Mouse (Mus musculus) gonadal fat pad, adult 2 months (tissue): ENCODE measurements around the gene Zmynd15. TPM values are rescaled to one million over a fixed set of nuclear protein-coding genes. Genes with fewer than 3 reads are reported as not detected.

Experiments used
- DNase-seq: peaks from one replicate; pipeline ENCODE4 v3.0.0-alpha.2; 2012; ENCODE audit warnings: low read depth
- polyA plus RNA-seq: library from polyadenylated mRNA; depleted of rRNA; stranded (reverse); fragments of >200 nt; gene quantifications from 2 replicates; pipeline ENCODE4 v1.2.3, GENCODE M21; 2012; rRNA removed

Zmynd15 gene
- polyA plus RNA-seq, 1 experiment = 3.3 TPM

DNA sequence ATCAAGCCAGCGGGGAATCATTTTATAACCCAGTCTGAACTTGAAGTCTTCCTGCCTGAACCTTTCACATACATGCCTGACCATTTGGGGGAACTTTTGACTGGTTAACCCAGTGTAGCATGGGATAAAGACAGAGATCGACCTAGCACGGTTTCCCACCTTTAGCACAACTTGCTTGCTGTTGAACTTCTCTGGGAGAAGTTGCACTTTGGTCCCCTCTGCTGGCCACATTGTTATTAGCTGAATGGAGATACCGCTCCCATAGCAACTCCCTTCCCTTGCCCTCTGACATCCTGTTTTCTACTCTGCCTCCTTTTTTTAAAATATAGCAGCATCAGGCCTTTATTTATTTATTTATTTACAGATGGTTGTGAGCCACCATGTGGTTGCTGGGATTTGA lies 47.2 kb downstream of the Zmynd15 start:
- no peak for DNase-seq

DNA sequence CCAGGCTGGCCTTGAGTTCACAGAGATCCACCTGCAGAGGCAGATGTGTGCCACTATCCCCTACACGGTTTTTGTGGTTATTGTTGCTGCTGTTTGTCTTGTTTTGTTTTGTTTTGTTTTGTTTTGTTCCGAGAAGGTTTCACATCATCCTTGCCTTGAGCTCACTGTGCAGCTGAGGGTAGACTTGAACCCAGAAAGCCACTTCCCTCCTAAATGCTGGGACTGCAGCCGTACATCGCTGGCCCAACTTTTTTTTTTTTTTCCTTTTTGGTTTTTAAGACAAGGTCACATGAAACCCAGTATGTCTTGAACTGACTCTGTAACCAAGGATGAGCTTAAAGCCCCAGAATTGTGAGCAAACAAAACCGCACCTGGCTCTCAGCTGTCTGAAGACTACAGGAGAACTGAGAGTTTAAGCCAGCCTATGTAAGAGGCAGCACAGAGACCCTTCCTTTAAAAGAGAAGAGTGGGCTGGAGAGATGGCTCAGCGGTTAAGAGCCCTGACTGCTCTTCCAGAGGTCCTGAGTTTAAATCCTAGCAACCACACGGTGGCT lies 47.8 kb downstream of the Zmynd15 start:
- no peak for DNase-seq

DNA sequence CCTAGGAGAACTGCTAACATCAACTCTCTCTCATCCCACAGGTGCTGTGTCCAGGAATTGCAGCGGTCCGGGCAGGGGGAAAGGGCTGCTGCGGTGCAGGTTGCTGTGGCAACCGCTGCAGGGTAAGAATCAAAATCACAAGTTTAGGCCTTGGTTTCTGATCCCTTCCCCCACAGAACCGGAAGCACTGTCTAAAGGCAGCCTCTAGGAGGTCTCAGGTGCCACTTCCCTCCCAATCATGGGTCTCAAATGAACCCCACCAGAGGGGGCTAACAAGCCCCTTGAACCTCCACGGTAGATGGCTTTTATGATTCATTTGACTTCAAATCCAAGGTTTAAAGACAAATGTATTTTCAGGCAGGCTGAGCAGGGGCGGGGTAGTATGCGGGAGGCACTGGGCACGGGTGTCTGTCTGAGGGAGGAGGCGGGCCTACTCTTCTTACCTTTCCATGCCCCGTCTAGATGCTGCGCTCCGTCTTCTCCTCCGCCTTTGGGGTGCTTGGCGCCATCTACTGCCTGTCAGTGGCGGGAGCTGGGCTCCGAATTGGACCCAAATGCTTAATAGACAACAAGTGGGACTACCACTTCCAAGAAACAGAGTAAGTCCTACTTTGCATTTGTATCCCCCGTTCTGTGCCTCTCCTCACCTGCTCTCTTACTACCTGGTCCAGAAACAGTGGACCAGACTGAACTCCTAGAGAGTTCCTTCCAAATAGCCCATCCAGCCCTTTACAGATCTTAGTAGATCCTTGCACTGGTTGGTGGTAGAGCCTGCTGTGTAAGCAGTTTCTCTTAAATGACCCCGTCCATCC lies 50.7 kb downstream of the Zmynd15 start:
- no peak for DNase-seq

DNA sequence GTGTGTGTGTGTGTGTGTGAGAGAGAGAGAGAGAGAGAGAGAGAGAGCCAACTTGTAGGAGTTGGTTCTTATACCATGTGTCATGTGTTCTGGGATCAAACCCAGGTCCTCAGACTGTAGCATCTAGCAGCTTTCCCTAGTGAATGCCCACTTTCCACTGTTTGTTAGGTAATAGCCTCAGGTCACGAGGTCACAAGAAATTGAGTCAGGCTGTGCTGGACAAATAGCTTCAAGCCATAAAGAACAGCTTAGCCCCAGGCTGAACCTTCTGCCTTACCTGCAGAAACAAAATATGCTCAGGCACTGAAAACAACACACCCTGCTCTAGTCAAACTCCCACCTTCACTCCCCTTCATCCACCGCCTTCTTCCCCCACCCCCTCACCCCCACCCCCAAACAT lies 52.0 kb downstream of the Zmynd15 start:
- no peak for DNase-seq

DNA sequence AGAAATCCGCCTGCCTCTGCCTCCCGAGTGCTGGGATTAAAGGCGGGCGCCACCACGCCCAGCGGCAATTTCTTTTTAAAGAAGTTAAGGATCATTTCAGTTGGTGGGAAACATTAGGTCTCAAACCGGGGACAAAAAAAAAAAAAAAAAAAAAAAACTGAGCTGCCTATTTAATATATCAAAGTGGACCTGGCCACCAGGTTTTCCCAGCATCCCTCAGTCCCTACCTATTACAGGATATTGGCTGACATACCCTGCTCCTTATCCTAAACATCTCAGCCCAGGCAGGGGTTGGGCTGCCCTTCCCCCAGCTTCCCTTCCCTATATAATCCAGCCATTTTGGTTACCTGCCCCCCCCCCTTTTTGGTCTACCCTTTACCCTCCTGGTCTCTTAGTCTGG lies 52.6 kb downstream of the Zmynd15 start:
- no peak for DNase-seq

DNA sequence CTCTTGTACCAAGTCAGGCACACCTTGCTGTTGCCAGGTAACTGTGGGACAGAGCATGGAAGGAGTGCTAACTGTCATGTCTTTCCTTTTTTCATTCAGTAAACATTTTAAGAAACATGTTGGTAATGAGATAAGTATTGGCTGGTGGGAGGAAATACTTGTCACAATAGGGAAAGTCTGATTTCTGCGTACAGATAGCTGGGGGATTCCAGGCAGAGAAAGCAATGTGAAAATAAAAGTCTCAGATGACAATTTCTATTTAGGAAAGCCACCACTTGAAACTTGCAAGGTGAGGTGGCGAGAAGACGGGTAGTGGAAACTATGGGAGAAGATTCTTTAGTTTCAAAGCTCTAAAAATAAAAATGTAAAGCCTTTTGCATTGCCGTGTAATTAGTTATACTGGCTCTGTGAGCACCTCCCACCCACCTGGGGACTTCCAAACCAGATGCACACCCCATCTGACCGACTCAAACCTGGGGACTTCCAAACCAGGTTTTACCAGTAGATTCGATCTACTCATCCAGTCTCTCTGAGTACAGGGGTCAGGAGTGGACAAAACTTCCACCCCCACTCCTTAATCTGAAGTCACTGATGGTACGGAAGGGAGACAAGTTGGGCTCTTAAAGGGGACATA lies 53.6 kb downstream of the Zmynd15 start:
- DNase-seq = no peak

DNA sequence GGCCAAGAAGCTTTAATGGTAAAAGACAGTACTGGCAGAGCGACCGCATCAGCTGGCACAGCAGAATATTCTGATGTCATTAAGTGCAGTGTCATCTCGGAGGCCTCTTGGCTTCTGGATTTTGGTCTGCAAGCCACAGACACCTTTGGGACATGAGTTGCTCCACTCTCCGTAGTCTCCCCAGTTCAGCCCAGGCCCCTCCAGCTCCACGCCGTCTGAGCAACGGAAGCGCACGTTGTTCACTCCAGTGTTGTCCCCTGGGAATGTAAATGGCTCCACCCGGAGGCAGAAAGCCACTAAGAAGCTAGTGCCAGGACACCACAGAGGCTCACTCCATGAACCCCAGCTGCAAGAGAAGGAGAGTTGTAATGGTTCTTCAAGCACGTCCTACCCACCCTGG lies 54.3 kb downstream of the Zmynd15 start:
- no peak for DNase-seq

DNA sequence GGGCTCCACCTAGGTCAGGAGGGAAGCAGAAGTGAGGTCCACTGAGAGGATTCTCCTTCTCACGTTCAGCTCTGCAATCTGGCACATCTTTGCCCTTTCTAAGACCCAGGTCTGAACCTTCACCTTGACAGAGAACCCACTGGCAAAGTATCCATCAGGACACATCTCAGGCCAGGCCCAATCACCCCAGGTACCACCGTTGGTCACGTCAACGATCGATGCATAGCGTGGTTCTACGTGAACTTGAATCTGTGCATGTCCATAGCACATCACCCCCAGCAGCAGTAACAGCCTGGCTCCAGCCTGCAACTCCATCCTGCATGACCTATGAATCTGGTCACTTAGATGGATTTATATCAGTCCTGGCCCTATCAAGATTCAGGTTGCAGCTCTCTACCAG lies 55.1 kb downstream of the Zmynd15 start, which contains the start of gene Vmo1:
Gene Vmo1 (minus strand): TSS at position 329 of the 400 bp plus-strand sequence.
- DNase-seq = no peak

Other genes with a start within 250 kb of the Zmynd15 start
- gene Slc16a11, start 246.7 kb upstream of the Zmynd15 start, polyA plus RNA-seq = 30.7 and 42.7 TPM in 2 replicates
- gene Slc16a13, start 238.4 kb upstream of the Zmynd15 start, polyA plus RNA-seq = 22.1 and 30.3 TPM in 2 replicates
- 8.1 and 9.1 TPM in 2 replicates for gene Bcl6b, start 229.6 kb upstream of the Zmynd15 start, polyA plus RNA-seq
- 61.6 and 71.7 TPM in 2 replicates for gene 0610010K14Rik, start 221.5 kb upstream of the Zmynd15 start, polyA plus RNA-seq
- 7.6 and 11.2 TPM in 2 replicates for gene Gm21988, start 219.6 kb upstream of the Zmynd15 start, polyA plus RNA-seq
- 341 and 367 TPM in 2 replicates for gene Rnasek, start 219.6 kb upstream of the Zmynd15 start, polyA plus RNA-seq
- 26.5 and 31.6 TPM in 2 replicates for gene Alox12, start 204.1 kb upstream of the Zmynd15 start, polyA plus RNA-seq
- 2.2 and 3.1 TPM in 2 replicates for gene Alox12e, start 136.8 kb upstream of the Zmynd15 start, polyA plus RNA-seq
- gene Alox15, start 107.4 kb upstream of the Zmynd15 start, polyA plus RNA-seq = 5.8 and 6.8 TPM in 2 replicates
- gene Pelp1, start 49.4 kb upstream of the Zmynd15 start, polyA plus RNA-seq = 15.2 and 16.4 TPM in 2 replicates
- 58.5 and 60.4 TPM in 2 replicates for gene Arrb2, start 26.8 kb upstream of the Zmynd15 start, polyA plus RNA-seq
- gene Med11, start 7.5 kb upstream of the Zmynd15 start, polyA plus RNA-seq = 19.4 and 21.9 TPM in 2 replicates
- gene Cxcl16, start 551 bp downstream of the Zmynd15 start, polyA plus RNA-seq = 15.4 and 16.9 TPM in 2 replicates
- 0.84 and 1.7 TPM in 2 replicates for gene Tm4sf5, start 45.8 kb downstream of the Zmynd15 start, polyA plus RNA-seq
- gene Vmo1, start 55.2 kb downstream of the Zmynd15 start, polyA plus RNA-seq = 0.29 TPM in 1 of 2 replicates, not detected in the other
- gene Gltpd2, start 59.8 kb downstream of the Zmynd15 start, polyA plus RNA-seq = 0.36 TPM in 1 of 2 replicates, not detected in the other
- 382 and 410 TPM in 2 replicates for gene Psmb6, start 65.9 kb downstream of the Zmynd15 start, polyA plus RNA-seq
- gene Gm40193, start 73.5 kb downstream of the Zmynd15 start, polyA plus RNA-seq = not detected in 2 replicates
- 27.0 and 28.1 TPM in 2 replicates for gene Pld2, start 80.6 kb downstream of the Zmynd15 start, polyA plus RNA-seq
- gene Mink1, start 103.4 kb downstream of the Zmynd15 start, polyA plus RNA-seq = 78.8 and 86.9 TPM in 2 replicates
- 5.1 and 7.1 TPM in 2 replicates for gene 4930544D05Rik, start 156.4 kb downstream of the Zmynd15 start, polyA plus RNA-seq
- 0.28 and 0.57 TPM in 2 replicates for gene Chrne, start 159.8 kb downstream of the Zmynd15 start, polyA plus RNA-seq
- 0.08 and 0.29 TPM in 2 replicates for gene Gp1ba, start 179.7 kb downstream of the Zmynd15 start, polyA plus RNA-seq
- gene Rnf167, start 187.8 kb downstream of the Zmynd15 start, polyA plus RNA-seq = 93.2 and 93.4 TPM in 2 replicates
- gene Slc25a11, start 188.0 kb downstream of the Zmynd15 start, polyA plus RNA-seq = 164 and 171 TPM in 2 replicates
- 614 and 704 TPM in 2 replicates for gene Pfn1, start 195.2 kb downstream of the Zmynd15 start, polyA plus RNA-seq
- gene Eno3, start 197.8 kb downstream of the Zmynd15 start, polyA plus RNA-seq = 21.6 and 21.9 TPM in 2 replicates
- 45.7 and 61.0 TPM in 2 replicates for gene Spag7, start 210.0 kb downstream of the Zmynd15 start, polyA plus RNA-seq
- gene Camta2, start 228.7 kb downstream of the Zmynd15 start, polyA plus RNA-seq = 17.7 and 29.9 TPM in 2 replicates
- 11.9 and 12.4 TPM in 2 replicates for gene Inca1, start 240.7 kb downstream of the Zmynd15 start, polyA plus RNA-seq
- 98.2 and 102 TPM in 2 replicates for gene Kif1c, start 241.1 kb downstream of the Zmynd15 start, polyA plus RNA-seq